Mouse (Mus musculus) CH12.LX (cell line): Measurements from ENCODE around the gene Spats2. TPM values are rescaled to one million over a fixed set of nuclear protein-coding genes. Genes with fewer than 3 reads are reported as not detected.

Experiments
- DNase-seq: peaks from one replicate; pipeline ENCODE4 v3.0.0-alpha.2; 2013; ENCODE audit errors: extremely low read depth
- H3K27ac ChIP-seq: 2 replicates; pipeline ENCODE4 v1.5.1; 2012; ENCODE audit warnings: low read depth, mild to moderate bottlenecking, control low read depth, moderate library complexity; ENCODE audit not compliant: insufficient read depth
- H3K27me3 ChIP-seq: replicated peaks from 2 replicates; pipeline ENCODE3; 2012; ENCODE audit warnings: inconsistent platforms
- H3K36me3 ChIP-seq, 2 experiments: replicated peaks in 1 of 2; 2 replicates each; pipeline versions ENCODE3 to v1.6.1; 2012; ENCODE audit warnings: inconsistent platforms in 1 of 2, low read length in 1 of 2, mild to moderate bottlenecking in 1 of 2, mixed read lengths in 1 of 2, moderate library complexity in 1 of 2; ENCODE audit not compliant: control insufficient read depth in 1 of 2, insufficient read depth in 1 of 2
- H3K4me1 ChIP-seq, 2 experiments: 2 replicates each; pipeline ENCODE4 v1.6.1; 2012; ENCODE audit warnings: inconsistent platforms in 1 of 2, moderate library complexity in 1 of 2; ENCODE audit not compliant: insufficient read depth in 2 of 2, control insufficient read depth in 1 of 2
- H3K4me2 ChIP-seq: 2 replicates; pipeline ENCODE4 v1.6.1; 2012; ENCODE audit warnings: low read depth, mild to moderate bottlenecking, control low read depth; ENCODE audit not compliant: poor library complexity, insufficient read depth, severe bottlenecking
- H3K4me3 ChIP-seq, 3 experiments: fragments of 150-350 bp in 1 of 3; sonication (generic) in 1 of 3; replicated peaks in 1 of 3; 2 replicates each; pipeline versions ENCODE3 to v1.5.1; 2011 to 2012; ENCODE audit warnings: low read depth in 2 of 3, low read length in 2 of 3, mild to moderate bottlenecking in 2 of 3, moderate library complexity in 2 of 3, control low read depth in 1 of 3, improper control_type of control experiment in 1 of 3, inconsistent platforms in 1 of 3, mixed read lengths in 1 of 3; ENCODE audit not compliant: poor library complexity in 1 of 3
- H3K79me2 ChIP-seq: replicated peaks from 2 replicates; pipeline ENCODE4 v1.6.1; 2012; ENCODE audit warnings: mild to moderate bottlenecking, moderate library complexity; ENCODE audit not compliant: control insufficient read depth, poor library complexity, insufficient read depth, severe bottlenecking; ENCODE audit errors: extremely low read depth
- H3K9ac ChIP-seq: 2 replicates; pipeline ENCODE4 v1.6.1; 2012; ENCODE audit warnings: low read depth, mild to moderate bottlenecking, control low read depth, moderate library complexity; ENCODE audit not compliant: insufficient read depth
- H3K9me3 ChIP-seq: replicated peaks from 2 replicates; pipeline ENCODE3; 2012; ENCODE audit warnings: low read length, inconsistent platforms, mixed read lengths
- BHLHE40 ChIP-seq: IDR thresholded peaks from 2 replicates; pipeline ENCODE4 v1.6.1; 2011; ENCODE audit warnings: mild to moderate bottlenecking, low read depth, low read length, improper control_type of control experiment
- CHD1 ChIP-seq: IDR thresholded peaks from 2 replicates; pipeline ENCODE4 v1.6.1; 2012; ENCODE audit warnings: low read depth, low read length, improper control_type of control experiment, inconsistent platforms
- CHD2 ChIP-seq: IDR thresholded peaks from 2 replicates; pipeline ENCODE4 v1.6.1; 2011; ENCODE audit warnings: low read length, improper control_type of control experiment
- EP300 ChIP-seq: IDR thresholded peaks from 2 replicates; pipeline ENCODE4 v1.6.1; 2011; ENCODE audit warnings: low read length, improper control_type of control experiment
- ETS1 ChIP-seq: conservative IDR thresholded peaks from 2 replicates; pipeline ENCODE4 v1.6.1; 2012; ENCODE audit warnings: low read depth, mild to moderate bottlenecking, inconsistent platforms, low read length, improper control_type of control experiment, moderate library complexity
- GABPA ChIP-seq: IDR thresholded peaks from 2 replicates; pipeline ENCODE4 v1.6.1; 2012; ENCODE audit warnings: low read depth, low read length, improper control_type of control experiment, inconsistent platforms; ENCODE audit not compliant: insufficient replicate concordance
- HCFC1 ChIP-seq: IDR thresholded peaks from 2 replicates; pipeline ENCODE4 v1.6.1; 2012; ENCODE audit warnings: low read depth, mild to moderate bottlenecking, inconsistent platforms, low read length, improper control_type of control experiment
- IRF4 ChIP-seq: IDR thresholded peaks from 2 replicates; pipeline ENCODE4 v1.6.1; 2014; ENCODE audit warnings: low read depth, mild to moderate bottlenecking, inconsistent platforms, low read length, improper control_type of control experiment
- JUND ChIP-seq: conservative IDR thresholded peaks from 2 replicates; pipeline ENCODE4 v1.6.1; 2011; ENCODE audit warnings: low read depth, low read length, improper control_type of control experiment
- KAT2A ChIP-seq: IDR thresholded peaks from 2 replicates; pipeline ENCODE4 v1.6.1; 2012; ENCODE audit warnings: low read length, improper control_type of control experiment, inconsistent platforms; ENCODE audit not compliant: insufficient replicate concordance
- MAFK ChIP-seq: IDR thresholded peaks from 2 replicates; pipeline ENCODE4 v1.6.1; 2011; ENCODE audit warnings: low read length, improper control_type of control experiment; ENCODE audit not compliant: insufficient replicate concordance
- MAX ChIP-seq: IDR thresholded peaks from 2 replicates; pipeline ENCODE4 v1.6.1; 2011; ENCODE audit warnings: low read length, improper control_type of control experiment
- MEF2A ChIP-seq: IDR thresholded peaks from 2 replicates; pipeline ENCODE4 v1.6.1; 2014; ENCODE audit warnings: low read depth, mild to moderate bottlenecking, inconsistent platforms, low read length, improper control_type of control experiment, borderline replicate concordance
- MXI1 ChIP-seq: IDR thresholded peaks from 2 replicates; pipeline ENCODE4 v1.6.1; 2011; ENCODE audit warnings: mild to moderate bottlenecking, low read depth, low read length, improper control_type of control experiment
- MYC ChIP-seq: IDR thresholded peaks from 2 replicates; pipeline ENCODE4 v1.6.1; 2011; ENCODE audit warnings: low read depth, mild to moderate bottlenecking, improper control_type of control experiment, low read length
- NELFE ChIP-seq: IDR thresholded peaks from 2 replicates; pipeline ENCODE4 v1.6.1; 2011; ENCODE audit warnings: low read depth, low read length, improper control_type of control experiment
- NRF1 ChIP-seq: IDR thresholded peaks from 2 replicates; pipeline ENCODE4 v1.6.1; 2014; ENCODE audit warnings: low read depth, mild to moderate bottlenecking, inconsistent platforms, low read length, improper control_type of control experiment, moderate library complexity
- PAX5 ChIP-seq: IDR thresholded peaks from 2 replicates; pipeline ENCODE4 v1.6.1; 2012; ENCODE audit warnings: low read length, inconsistent platforms, mixed read lengths
- POLR2A ChIP-seq: IDR thresholded peaks from 2 replicates; pipeline ENCODE4 v1.6.1; 2011; ENCODE audit warnings: low read depth, mild to moderate bottlenecking, improper control_type of control experiment, low read length
- POLR2AphosphoS2 ChIP-seq: IDR thresholded peaks from 2 replicates; pipeline ENCODE4 v1.6.1; 2011; ENCODE audit warnings: low read depth, low read length, improper control_type of control experiment
- RCOR1 ChIP-seq: conservative IDR thresholded peaks from 2 replicates; pipeline ENCODE4 v1.6.1; 2012; ENCODE audit warnings: low read depth, mild to moderate bottlenecking, inconsistent platforms, low read length, improper control_type of control experiment
- SIN3A ChIP-seq: IDR thresholded peaks from 2 replicates; pipeline ENCODE4 v1.6.1; 2012; ENCODE audit warnings: low read length, improper control_type of control experiment, inconsistent platforms
- TBP ChIP-seq: conservative IDR thresholded peaks from 2 replicates; pipeline ENCODE4 v1.6.1; 2011; ENCODE audit warnings: low read depth, low read length, improper control_type of control experiment
- TCF12 ChIP-seq: IDR thresholded peaks from 2 replicates; pipeline ENCODE4 v1.6.1; 2014; ENCODE audit warnings: low read depth, mild to moderate bottlenecking, inconsistent platforms, low read length, improper control_type of control experiment
- USF1 ChIP-seq: IDR thresholded peaks from 2 replicates; pipeline ENCODE4 v1.6.1; 2014; ENCODE audit warnings: low read depth, mild to moderate bottlenecking, inconsistent platforms, low read length, improper control_type of control experiment
- ZKSCAN1 ChIP-seq: IDR thresholded peaks from 2 replicates; pipeline ENCODE4 v1.6.1; 2012; ENCODE audit warnings: low read depth, inconsistent platforms, low read length, improper control_type of control experiment, borderline replicate concordance
- ZMIZ1 ChIP-seq: IDR thresholded peaks from 2 replicates; pipeline ENCODE4 v1.6.1; 2012; ENCODE audit warnings: low read depth, mild to moderate bottlenecking, inconsistent platforms, low read length, improper control_type of control experiment
- dilution Hi-C: fragments of 300-500 bp; cut with MboI; formaldehyde crosslinking; loops from 2 replicates; pipeline ENCODE4 v1.14.3; 2020; ENCODE audit warnings: low sequenced_read_pairs; ENCODE audit not compliant: extremely low pct_unique_long_range_greater_than_20kb, extremely low pct_ligation_motif_present
- in situ Hi-C: fragments of 300-500 bp; cut with MboI; formaldehyde crosslinking; loops from 3 replicates; pipeline ENCODE4 v1.14.3; 2019; ENCODE audit warnings: low sequenced_read_pairs, low pct_ligation_motif_present, low pct_unique_long_range_greater_than_20kb, mixed read lengths
- polyA plus RNA-seq: library from polyadenylated mRNA; unstranded; fragments of >175 nt; gene quantifications from 2 replicates; pipeline ENCODE4 v1.2.1, GENCODE M21; 2012; ENCODE audit warnings: low read depth; ENCODE audit not compliant: insufficient read length
- total RNA-seq, 2 experiments: library from RNA; depleted of rRNA; stranded (reverse); fragments of 300-350 nt in 1 of 2; fragments of >200 nt in 1 of 2; gene quantifications; 2 replicates each; pipeline ENCODE4 v1.2.3; 2012 to 2014

Spats2 gene
- total and polyA plus RNA-seq, 3 experiments: 26.5 to 81.0 (median 68.3) TPM

DNA sequence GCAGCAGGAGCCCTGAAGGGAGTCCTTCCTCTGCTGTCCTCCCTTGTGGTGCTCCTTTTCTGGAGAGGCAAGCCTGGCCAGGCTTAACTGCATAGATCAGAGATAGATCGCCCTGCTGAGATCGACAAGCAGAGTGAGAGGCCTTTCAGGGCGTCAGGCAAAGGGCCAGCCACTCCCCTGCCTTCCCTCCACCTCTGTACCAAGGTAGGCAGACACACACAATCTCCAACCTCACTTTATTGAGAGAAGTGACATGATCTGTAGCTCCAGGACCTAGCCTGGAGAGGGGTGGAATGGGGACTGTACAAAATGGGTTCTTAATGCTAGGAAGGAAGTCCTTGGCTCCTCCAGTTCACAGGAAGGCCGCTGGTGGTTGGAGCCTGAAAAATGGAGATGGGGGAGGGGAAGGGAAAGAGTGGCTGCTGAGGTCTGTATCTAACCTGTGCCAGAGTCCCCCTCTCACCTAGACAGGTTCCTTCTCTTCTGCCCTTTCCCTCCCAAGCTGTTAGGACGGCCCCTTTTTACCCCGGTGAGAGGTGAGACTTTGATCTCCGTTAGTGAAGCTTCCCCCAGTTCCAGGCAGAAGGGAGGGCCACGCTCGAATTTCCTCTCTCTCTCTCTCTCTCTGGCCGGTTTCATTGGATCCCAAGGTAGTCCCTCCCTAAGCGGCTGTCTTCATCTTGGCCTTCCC, 41.7 kb upstream of the Spats2 start:
- no peaks in the 10 kb centered on the region for H3K79me2 ChIP-seq
- dilution Hi-C loops (no loop called here), in situ Hi-C loops (no loop called here)
- H3K9ac ChIP-seq: no peak overlapping the region
- H3K4me2 ChIP-seq: no peak overlapping the region
- H3K27me3 ChIP-seq: no peaks in the 10 kb centered on the region
- no peak overlapping the region for H3K4me3 ChIP-seq
- peaks cover 11% of the 10 kb centered on the region for H3K9me3 ChIP-seq
- H3K36me3 ChIP-seq: peaks cover 32 to 69% of the 10 kb centered on the region in 2 experiments
- no peak for DNase-seq
- no peak for TF ChIP-seq KAT2A
- TF ChIP-seq TCF12: no peak
- no peak for TF ChIP-seq NELFE
- TF ChIP-seq MYC: no peak
- no peak for TF ChIP-seq GABPA
- no peak for TF ChIP-seq ETS1
- TF ChIP-seq USF1: no peak
- TF ChIP-seq EP300: no peak
- TF ChIP-seq PAX5: no peak
- TF ChIP-seq JUND: no peak
- no peak for TF ChIP-seq ZKSCAN1
- no peak for TF ChIP-seq CHD2
- no peak for TF ChIP-seq MXI1
- no peak for TF ChIP-seq POLR2A
- TF ChIP-seq BHLHE40: no peak
- no peak overlapping the region for H3K27ac ChIP-seq
- H3K4me1 ChIP-seq: peaks cover 0 to 3% of the 10 kb centered on the region in 2 experiments; a peak in 1 of 4 replicates

DNA sequence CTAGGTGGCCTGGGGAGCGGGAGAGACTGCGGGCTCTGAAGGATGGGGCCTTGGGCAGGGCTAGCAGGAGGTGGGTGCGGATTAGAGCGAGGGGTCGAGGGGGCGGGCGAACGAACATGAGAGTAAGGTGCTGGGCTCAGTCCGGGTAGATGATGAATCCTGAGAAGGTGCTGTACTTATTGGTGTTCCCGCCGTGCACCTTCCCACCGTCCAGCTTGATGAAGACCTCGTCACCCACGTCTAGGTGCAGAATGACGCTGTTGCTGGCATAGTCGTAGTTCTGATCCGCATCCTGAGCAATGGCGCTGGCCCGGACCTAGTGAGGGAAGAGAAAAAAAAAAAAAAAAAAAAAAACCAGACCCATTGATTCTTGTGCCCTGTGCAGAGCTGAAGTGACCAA, 41.1 kb upstream of the Spats2 start:
- no peak for TF ChIP-seq ZKSCAN1
- no peak for TF ChIP-seq BHLHE40
- no peak for TF ChIP-seq MAX
- TF ChIP-seq NELFE: no peak
- TF ChIP-seq ETS1: no peak
- no peak for TF ChIP-seq TBP
- TF ChIP-seq TCF12: no peak
- no peak for TF ChIP-seq MEF2A
- TF ChIP-seq NRF1: no peak
- no peak for TF ChIP-seq USF1
- TF ChIP-seq HCFC1: no peak
- no peak for TF ChIP-seq POLR2AphosphoS2
- no peak for TF ChIP-seq MAFK
- no peak for TF ChIP-seq MYC
- TF ChIP-seq SIN3A: no peak
- no peak for TF ChIP-seq CHD1
- TF ChIP-seq EP300: no peak
- TF ChIP-seq ZMIZ1: no peak
- TF ChIP-seq RCOR1: no peak
- no peak for TF ChIP-seq IRF4
- dilution Hi-C loops (no loop called here), in situ Hi-C loops (no loop called here)
- Histone ChIP-seq H3K27me3 (no peaks in the 10 kb centered on the region), H3K79me2 (no peaks in the 10 kb centered on the region), H3K36me3 (peaks cover 32 to 65% of the 10 kb centered on the region in 2 experiments), H3K27ac (no peak overlapping the region), H3K4me3 (no peak overlapping the region), H3K4me2 (no peak overlapping the region), H3K9ac (no peak overlapping the region), H3K9me3 (peaks cover 11% of the 10 kb centered on the region), H3K4me1 (peaks cover 0 to 3% of the 10 kb centered on the region in 2 experiments; a peak in 1 of 4 replicates)
- DNase-seq: no peak
